Mouse (Mus musculus) gastrocnemius, adult 2 months (tissue): ENCODE data around the gene Sfxn4. TPM values are rescaled to one million over a fixed set of nuclear protein-coding genes. Genes with fewer than 3 reads are reported as not detected.
A peak's percentile ranks its signal among the peaks of the same experiment; 100 is the strongest.
"Not testable (repeated sequence)": the region's sequence is repeated elsewhere in the genome, so short reads cannot be mapped to it uniquely, and the experiment has no call there.

ENCODE experiments used
- DNase-seq: peaks from one replicate; pipeline ENCODE4 v3.0.0; 2022
- H3K27ac ChIP-seq: fragments of 200-600 bp; 2 replicates; pipeline ENCODE4 v1.8.1; 2022; ENCODE audit warnings: mild to moderate bottlenecking
- H3K4me3 ChIP-seq: fragments of 200-600 bp; 2 replicates; pipeline ENCODE4 v1.8.1; 2022; ENCODE audit warnings: mild to moderate bottlenecking, moderate library complexity
- CTCF ChIP-seq: fragments of 200-600 bp; IDR thresholded peaks from 2 replicates; pipeline ENCODE4 v1.8.1; 2022; ENCODE audit warnings: antibody characterized with exemption, mild to moderate bottlenecking, moderate library complexity
- intact Hi-C: fragments of 180-260 bp; cut with DNase I; formaldehyde crosslinking; loops from one replicate; pipeline ENCODE4 v1.15.1; 2025
- total RNA-seq, 2 experiments: library from RNA; stranded (reverse); gene quantifications; 2 replicates each; pipeline ENCODE4 v1.2.3; 2021

Sfxn4 gene
- total RNA-seq, 2 experiments from 2014 or later: 1.6 to 4.2 TPM

DNA sequence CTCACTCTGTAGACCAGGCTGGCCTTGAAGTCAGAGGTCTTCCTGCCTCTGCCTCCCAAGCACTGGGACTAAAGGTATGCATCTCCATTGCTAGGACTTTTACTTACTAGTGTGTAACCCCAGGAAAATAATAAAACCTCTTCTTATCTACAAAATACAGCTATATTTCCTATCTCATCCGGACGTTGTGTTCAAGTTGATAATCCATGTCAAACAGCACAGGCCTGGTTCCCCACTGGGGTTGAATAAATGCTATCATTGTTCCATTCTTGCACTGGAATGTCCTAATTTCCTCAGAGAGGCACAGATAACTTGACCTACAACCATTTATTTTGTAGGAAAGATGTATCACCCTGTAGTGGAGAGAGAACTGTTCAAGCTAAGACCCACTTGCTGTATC, 26.4 kb upstream of the Sfxn4 start:
- H3K4me3 ChIP-seq: no peak overlapping the region
- intact Hi-C loops: loop anchor here (5.0 kb wide), 1 partner anchor 60 kb away; no protein-coding TSS in a partner anchor
- H3K27ac ChIP-seq: peak overlapping the region; percentile 96
- DNase-seq: no peak
- TF ChIP-seq CTCF: no peak

DNA sequence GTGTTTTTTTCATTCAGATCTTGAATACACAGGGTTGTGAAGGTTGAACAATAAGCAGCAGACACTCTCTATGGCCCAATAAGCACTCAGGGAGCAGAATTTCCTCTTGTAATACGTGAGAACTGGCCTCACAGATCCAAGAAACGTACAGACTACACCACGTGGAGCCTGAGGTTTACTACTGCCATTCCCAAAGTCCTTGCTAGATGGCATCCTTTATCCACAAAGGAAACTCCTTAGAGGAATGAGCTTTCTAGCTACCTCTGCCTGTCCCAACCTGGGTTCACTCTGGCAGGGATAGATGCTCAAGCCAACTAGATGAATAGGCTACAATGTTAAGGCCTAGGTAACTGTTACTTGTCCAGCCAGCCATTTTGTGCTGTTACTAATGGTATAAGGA, 21.9 kb upstream of the Sfxn4 start:
- Histone ChIP-seq H3K4me3 (no peak overlapping the region), H3K27ac (no peak overlapping the region)
- peak; percentile 67 for TF ChIP-seq CTCF
- DNase-seq: no peak
- intact Hi-C loops: no loop called here

DNA sequence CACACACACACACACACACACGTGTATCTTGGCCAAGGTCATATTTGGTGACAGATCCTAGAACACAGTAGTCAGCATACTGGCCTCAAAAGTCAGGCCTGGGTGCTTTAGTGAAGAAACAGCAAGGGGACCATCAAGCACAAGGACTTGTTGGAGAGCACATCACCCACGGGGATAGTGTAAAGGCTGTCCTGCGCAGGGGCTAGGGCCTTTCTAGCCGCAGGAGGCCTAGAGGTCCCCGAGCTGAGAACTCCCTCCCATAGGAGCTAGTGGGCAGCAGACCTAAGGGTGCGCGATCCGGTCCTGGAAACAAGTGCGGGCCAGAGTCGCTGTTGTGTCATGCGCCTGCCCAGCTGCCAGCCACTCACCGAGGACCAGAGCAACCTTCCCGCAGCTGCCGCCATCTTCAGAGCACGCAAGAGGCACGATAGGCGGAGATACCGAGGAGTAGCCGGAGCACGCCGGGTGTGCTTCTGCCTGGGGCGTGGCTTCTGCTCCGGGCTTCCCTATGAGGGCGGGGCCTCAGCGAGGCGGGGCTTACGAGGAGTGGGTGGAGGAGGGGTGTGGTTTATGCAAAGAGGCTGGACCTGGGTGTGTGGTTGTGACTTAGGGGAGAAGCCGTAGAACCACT, 12.9 kb upstream of the Sfxn4 start, which contains the start of gene Prdx3:
Prdx3 (minus strand) TSS at position 493 of the 631 bp plus-strand sequence.
- TF ChIP-seq CTCF: peak; percentile 26; the same call in 1 of the 2 replicates
- H3K27ac ChIP-seq: peak within 1 kb of the TSS; percentile 98
- peak; percentile 98 for DNase-seq
- peak within 1 kb of the TSS; percentile 94 for H3K4me3 ChIP-seq
- intact Hi-C loops: loop anchor here (1.0 kb wide), 1 partner anchor 15 kb away; the partner anchor contains the start of gene Grk5

DNA sequence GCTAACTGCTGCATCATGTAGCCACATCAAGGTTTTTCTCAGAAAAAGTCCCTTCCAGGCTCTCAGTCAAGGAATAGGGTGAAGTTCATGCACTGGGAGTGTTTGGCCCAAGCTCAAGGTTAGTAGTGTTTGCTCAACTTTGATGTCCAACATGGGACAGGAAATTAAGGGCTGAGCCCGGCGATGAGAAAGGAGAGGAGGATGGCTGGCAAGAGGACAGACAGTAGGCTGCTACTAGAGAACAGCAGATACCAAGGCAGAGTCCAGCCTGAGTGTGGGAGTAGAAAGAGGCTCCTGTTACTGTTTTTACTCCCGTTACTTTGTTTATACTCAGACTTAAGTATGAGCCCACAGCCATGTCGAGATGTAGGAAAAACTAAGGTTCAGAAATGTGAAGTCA, 12.2 kb upstream of the Sfxn4 start:
- Histone ChIP-seq H3K27ac (peak overlapping the region; percentile 98), H3K4me3 (peak overlapping the region; percentile 94)
- TF ChIP-seq CTCF: no peak
- intact Hi-C loops: no loop called here
- DNase-seq: peak; percentile 29

DNA sequence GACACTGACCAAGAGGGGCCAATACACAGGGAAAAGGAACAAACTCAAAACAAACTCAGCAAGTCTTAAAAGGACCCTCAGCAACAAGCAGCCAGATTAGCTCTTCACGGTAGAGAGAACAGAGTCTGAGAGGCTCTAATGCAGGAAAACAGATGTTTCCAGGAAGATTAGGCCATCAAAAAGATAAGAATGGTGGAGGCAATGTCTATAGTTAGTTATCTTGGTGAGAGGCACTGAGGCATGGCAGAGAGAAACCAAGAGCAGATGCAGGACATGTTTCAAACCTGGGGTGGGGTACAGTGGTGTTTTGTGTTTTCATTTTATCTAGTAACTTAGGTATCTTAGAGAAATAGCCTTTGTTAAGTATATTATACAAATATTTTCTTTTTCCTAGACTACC, 11.0 kb upstream of the Sfxn4 start:
- H3K27ac ChIP-seq: no peak overlapping the region
- no peak for TF ChIP-seq CTCF
- DNase-seq: no peak
- intact Hi-C loops: no loop called here
- no peak overlapping the region for H3K4me3 ChIP-seq

DNA sequence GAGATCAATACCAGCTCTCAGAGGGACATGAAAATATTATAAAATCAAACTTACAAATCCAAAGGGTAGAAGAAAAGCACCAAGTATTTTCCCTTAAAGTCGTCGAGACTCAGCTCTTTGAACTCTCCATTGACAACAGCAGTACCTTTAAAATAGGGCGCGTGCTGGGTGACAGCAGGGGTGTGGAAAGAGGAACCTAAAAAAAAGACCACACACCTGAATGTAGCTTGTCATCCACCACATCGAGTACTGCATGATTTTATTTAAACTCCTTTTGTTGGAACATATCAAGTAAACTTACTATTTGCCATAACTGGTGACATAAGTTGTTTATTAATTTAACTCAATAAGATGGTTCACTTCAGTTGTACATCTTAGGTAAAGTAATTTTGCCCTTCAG, 10.1 kb upstream of the Sfxn4 start:
- no peak overlapping the region for H3K27ac ChIP-seq
- intact Hi-C loops: no loop called here
- no peak for TF ChIP-seq CTCF
- no peak overlapping the region for H3K4me3 ChIP-seq
- DNase-seq: no peak

DNA sequence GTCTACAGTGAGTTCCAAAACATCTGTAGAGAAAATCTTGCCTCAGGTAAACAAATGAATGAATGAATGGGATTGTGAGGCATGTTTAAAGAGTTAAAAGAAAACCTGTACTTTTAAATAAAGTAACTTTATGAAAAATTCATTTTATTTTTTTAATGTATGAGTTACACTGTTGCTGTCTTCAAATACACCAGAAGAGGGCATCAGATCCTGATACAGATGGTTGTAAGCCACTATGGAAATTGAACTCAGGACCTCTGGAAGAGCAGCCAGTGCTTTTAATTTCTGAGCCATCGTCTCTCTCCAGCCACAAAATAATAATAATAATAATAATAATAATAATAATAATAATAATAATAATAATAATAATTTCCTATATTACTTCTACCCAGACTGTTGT, 9.2 kb upstream of the Sfxn4 start:
- no peak for DNase-seq
- Histone ChIP-seq H3K27ac (no peak overlapping the region), H3K4me3 (no peak overlapping the region)
- intact Hi-C loops: no loop called here
- peak; percentile 44 for TF ChIP-seq CTCF

DNA sequence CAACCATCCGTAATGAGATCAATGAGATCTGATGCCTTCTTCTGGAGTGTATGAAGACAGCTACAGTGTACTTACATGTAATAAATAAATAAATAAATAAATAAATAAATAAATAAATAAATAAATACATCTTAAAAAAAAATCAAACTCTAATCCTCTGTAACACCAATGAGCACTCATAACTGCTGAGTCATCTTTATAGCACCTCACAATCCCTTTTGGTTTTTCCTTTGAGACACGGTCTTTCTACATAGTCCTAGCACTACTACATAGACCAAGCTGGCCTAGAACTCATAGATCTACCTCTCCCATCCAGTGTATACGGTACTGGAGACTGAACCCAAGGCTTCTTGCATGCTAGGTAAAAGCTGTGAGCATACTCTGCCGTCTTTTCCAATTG, 4.9 kb upstream of the Sfxn4 start:
- H3K27ac ChIP-seq, H3K4me3 ChIP-seq, DNase-seq: not testable (repeated sequence)
- intact Hi-C loops: loop anchor here (10.0 kb wide), 1 partner anchor 101 kb away; no protein-coding TSS in a partner anchor

DNA sequence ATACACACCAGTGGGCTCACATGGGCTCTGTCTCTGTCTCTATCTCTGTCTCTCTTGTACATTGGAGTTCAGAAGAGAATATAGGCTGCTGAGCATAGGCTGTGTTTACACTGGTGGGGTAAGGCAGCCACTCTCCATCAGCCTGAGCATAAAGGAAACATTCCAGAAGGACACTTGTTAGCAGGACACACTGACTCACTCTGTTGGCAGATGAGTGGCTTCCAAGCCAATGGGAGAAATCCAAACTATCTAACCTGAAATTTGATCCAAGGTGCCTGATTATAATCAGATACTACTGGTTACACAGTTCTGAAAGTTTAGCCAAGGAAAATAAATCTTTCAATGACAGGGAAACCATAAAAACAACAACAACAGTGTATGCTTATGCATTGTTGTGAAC, 15.5 kb downstream of the Sfxn4 start:
- Histone ChIP-seq H3K27ac (no peak overlapping the region), H3K4me3 (no peak overlapping the region)
- no peak for TF ChIP-seq CTCF
- intact Hi-C loops: no loop called here
- DNase-seq: no peak

DNA sequence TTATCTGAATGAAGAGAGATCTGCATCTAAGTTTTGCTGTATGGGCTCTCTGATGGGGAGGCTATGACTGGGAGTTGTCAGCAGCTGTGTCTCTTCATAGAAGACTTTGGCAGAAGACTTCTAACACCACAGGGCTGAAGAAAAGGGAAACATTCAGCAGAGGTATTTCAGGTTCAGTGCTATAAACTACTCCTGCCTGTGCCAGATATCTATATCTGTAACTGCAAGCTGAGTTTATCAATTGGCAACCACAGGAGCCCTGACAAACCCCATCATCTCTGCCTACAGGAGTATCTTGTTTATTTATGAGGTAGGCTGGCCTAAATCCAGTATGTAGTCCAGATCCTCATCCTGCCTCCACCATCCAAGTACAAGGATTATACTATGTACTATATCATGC, 18.0 kb downstream of the Sfxn4 start:
- intact Hi-C loops: no loop called here
- DNase-seq: no peak
- TF ChIP-seq CTCF: no peak
- H3K27ac ChIP-seq: no peak overlapping the region
- no peak overlapping the region for H3K4me3 ChIP-seq

DNA sequence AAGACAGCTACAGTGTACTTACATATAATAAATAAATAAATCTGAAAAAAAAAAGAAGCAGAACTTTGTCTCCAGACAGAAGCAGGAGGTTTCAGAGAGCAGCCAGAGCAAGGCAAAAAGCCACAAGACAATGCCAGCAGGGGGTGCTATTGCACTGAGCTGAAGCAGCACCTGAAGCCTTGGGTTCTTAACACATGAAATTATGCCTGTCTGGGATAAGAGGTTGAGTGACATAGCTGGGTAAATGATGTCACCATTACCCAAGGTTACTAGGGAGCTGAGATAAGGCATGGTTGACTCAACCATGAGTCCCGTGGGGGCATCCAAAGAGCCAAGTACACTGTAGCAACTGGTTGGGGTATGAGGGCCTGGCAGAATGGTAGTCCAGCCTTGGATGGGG, 23.5 kb downstream of the Sfxn4 start:
- H3K27ac ChIP-seq: no peak overlapping the region
- no peak overlapping the region for H3K4me3 ChIP-seq
- DNase-seq: peak; percentile 75
- intact Hi-C loops: loop anchor here (2.0 to 5.0 kb wide), 3 partner anchors 55 to 260 kb away; no protein-coding TSS in a partner anchor
- peak; percentile 83 for TF ChIP-seq CTCF

DNA sequence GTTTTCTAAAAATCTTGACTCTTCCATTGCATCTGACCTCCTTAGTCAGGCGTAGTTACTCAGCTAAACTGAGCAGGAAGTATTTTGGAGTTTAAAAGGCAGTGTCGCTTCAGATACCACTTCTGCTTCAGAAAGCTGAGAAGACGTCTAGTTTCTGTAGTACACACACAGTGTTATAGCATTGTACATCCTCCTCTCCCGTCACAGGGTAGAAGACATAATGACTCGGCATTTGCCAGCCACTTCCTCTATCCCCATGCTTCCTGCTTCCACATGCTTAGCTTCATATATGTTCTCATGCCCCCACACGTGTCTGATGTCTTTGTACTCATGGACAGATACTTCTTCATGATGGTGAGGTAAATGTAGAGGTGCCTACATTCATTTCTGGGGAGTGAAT, 42.6 kb downstream of the Sfxn4 start:
- Histone ChIP-seq H3K4me3 (no peak overlapping the region), H3K27ac (no peak overlapping the region)
- TF ChIP-seq CTCF: no peak
- DNase-seq: no peak
- intact Hi-C loops: loop anchor here (5.0 kb wide), 1 partner anchor 36 kb away; no protein-coding TSS in a partner anchor

DNA sequence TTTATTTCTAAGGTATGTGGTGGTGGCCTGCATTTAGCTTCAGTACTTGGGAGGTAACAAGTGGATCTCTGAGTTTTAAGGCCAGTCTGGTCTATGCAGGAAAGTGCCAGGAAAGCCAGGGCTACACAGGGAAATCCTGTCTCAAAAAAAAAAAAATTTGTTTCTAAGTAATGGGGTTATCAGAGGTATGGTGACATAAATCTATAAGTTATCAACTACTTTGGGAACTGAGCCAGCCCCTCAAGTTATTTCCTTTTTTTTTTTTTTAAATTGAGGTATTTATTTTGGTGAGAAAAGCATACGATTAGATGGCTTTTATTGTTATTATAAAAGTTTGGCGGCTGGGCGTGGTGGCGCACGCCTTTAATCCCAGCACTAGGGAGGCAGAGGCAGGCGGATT, 48.1 kb downstream of the Sfxn4 start:
- no peak for TF ChIP-seq CTCF
- no peak overlapping the region for H3K4me3 ChIP-seq
- DNase-seq: no peak
- no peak overlapping the region for H3K27ac ChIP-seq
- intact Hi-C loops: no loop called here

DNA sequence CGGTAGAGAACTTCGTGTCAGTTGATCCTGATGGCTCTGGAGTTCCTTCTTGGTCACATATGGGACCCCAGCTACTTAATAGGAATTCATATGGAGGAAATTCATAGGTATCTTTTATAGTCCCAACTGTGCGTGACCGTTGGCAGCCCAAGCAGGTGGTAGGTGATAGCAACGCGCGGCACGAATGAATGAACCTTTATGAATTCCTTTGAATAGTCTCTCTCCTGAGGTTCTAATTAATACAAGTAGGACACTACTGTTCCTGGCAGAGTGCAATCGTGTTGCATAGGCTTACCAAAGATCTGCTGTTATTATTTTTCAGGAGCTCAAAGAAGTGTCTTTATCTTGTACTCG, 49.3 kb downstream of the Sfxn4 start:
- H3K4me3 ChIP-seq: peak overlapping the region; percentile 88
- H3K27ac ChIP-seq: peak overlapping the region; percentile 95
- no peak for TF ChIP-seq CTCF
- intact Hi-C loops: no loop called here
- DNase-seq: no peak
